Mouse (Mus musculus): ENCODE data around the gene Hormad2. TPM values are rescaled to one million over a fixed set of nuclear protein-coding genes. Genes with fewer than 3 reads are reported as not detected.

Gene Hormad2
- polyA plus RNA-seq, 1 experiment = 0.28 TPM

- TF ChIP-seq POLR2A (IDR thresholded peaks at IDR 0.05; ENCODE audit: control insufficient read depth, extremely low read depth, insufficient read depth, low read length, poor library complexity) = no peak
- no peak for TF ChIP-seq CTCF (IDR thresholded peaks at IDR 0.05; ENCODE audit: borderline replicate concordance, control insufficient read depth, extremely low read depth, insufficient read depth, low read length, poor library complexity)
- no peak overlapping the region for H3K27ac ChIP-seq (ENCODE audit: control insufficient read depth, insufficient read depth, low read length)
- H3K27me3 ChIP-seq (ENCODE audit: control insufficient read depth, insufficient read depth, low read length) = no peaks in the 10 kb centered on the region
- peaks cover 4% of the 10 kb centered on the region for H3K4me1 ChIP-seq (replicated peaks; ENCODE audit: control insufficient read depth, insufficient read depth, low read length)
- no peak for DNase-seq
- H3K4me3 ChIP-seq (ENCODE audit: control insufficient read depth, insufficient read depth, low read length) = no peak overlapping the region
- H3K36me3 ChIP-seq (ENCODE audit: control insufficient read depth, insufficient read depth, low read length) = no peaks in the 10 kb centered on the region
- 92% methylated on average over 4 of the region's 4 CpGs for WGBS
Observed at GRCm38 (mm10) chr11:4466191-4466590, 25.3 kb upstream of the Hormad2 start.

DNA sequence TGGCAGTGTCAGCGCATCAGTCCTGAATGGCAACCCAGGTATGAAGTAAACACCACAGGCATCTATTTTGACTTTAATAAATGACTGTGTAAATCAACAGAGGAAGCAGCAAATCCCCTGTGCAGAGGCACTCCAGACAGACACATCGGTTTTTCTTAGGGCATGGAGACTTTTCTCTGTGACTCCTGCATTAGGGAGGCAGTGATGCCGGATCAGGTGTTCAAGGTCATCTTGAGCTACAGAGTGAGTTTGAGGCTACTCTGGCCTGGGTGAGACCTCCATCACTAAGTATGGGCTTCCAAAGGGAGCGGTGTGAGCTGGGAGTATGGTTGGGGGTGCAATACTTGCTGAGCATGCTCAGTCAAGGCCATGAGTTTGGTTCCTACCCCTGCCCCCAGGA, 23.7 kb upstream of the Hormad2 start:
- TF ChIP-seq POLR2A (IDR thresholded peaks at IDR 0.05; ENCODE audit: control insufficient read depth, extremely low read depth, insufficient read depth, low read length, poor library complexity) (no peak), CTCF (IDR thresholded peaks at IDR 0.05; ENCODE audit: borderline replicate concordance, control insufficient read depth, extremely low read depth, insufficient read depth, low read length, poor library complexity) (no peak)
- H3K27ac ChIP-seq (ENCODE audit: control insufficient read depth, insufficient read depth, low read length) = no peak overlapping the region
- WGBS = 92% methylated on average over 4 of the region's 4 CpGs
- no peaks in the 10 kb centered on the region for H3K27me3 ChIP-seq (ENCODE audit: control insufficient read depth, insufficient read depth, low read length)
- H3K4me3 ChIP-seq (ENCODE audit: control insufficient read depth, insufficient read depth, low read length) = no peak overlapping the region
- no peak for DNase-seq
- peaks cover 6% of the 10 kb centered on the region for H3K4me1 ChIP-seq (replicated peaks; ENCODE audit: control insufficient read depth, insufficient read depth, low read length)
- H3K36me3 ChIP-seq (ENCODE audit: control insufficient read depth, insufficient read depth, low read length) = no peaks in the 10 kb centered on the region

GRCm38 (mm10) chr11:4464186-4464585, 23.3 kb upstream of the Hormad2 start:
- Histone ChIP-seq H3K27ac (ENCODE audit: control insufficient read depth, insufficient read depth, low read length) (no peak overlapping the region), H3K36me3 (ENCODE audit: control insufficient read depth, insufficient read depth, low read length) (no peaks in the 10 kb centered on the region), H3K27me3 (ENCODE audit: control insufficient read depth, insufficient read depth, low read length) (no peaks in the 10 kb centered on the region), H3K4me1 (replicated peaks; ENCODE audit: control insufficient read depth, insufficient read depth, low read length) (peaks cover 6% of the 10 kb centered on the region), H3K4me3 (ENCODE audit: control insufficient read depth, insufficient read depth, low read length) (no peak overlapping the region)
- no peak for TF ChIP-seq CTCF (IDR thresholded peaks at IDR 0.05; ENCODE audit: borderline replicate concordance, control insufficient read depth, extremely low read depth, insufficient read depth, low read length, poor library complexity)
- no peak for TF ChIP-seq POLR2A (IDR thresholded peaks at IDR 0.05; ENCODE audit: control insufficient read depth, extremely low read depth, insufficient read depth, low read length, poor library complexity)
- 90% methylated on average over 1 of the region's 1 CpGs for WGBS
- DNase-seq = no peak

- Histone ChIP-seq H3K27ac (ENCODE audit: control insufficient read depth, insufficient read depth, low read length) (no peak overlapping the region), H3K36me3 (ENCODE audit: control insufficient read depth, insufficient read depth, low read length) (no peaks in the 10 kb centered on the region), H3K27me3 (ENCODE audit: control insufficient read depth, insufficient read depth, low read length) (no peaks in the 10 kb centered on the region), H3K4me3 (ENCODE audit: control insufficient read depth, insufficient read depth, low read length) (no peak overlapping the region), H3K4me1 (replicated peaks; ENCODE audit: control insufficient read depth, insufficient read depth, low read length) (peaks cover 8% of the 10 kb centered on the region)
- TF ChIP-seq CTCF (IDR thresholded peaks at IDR 0.05; ENCODE audit: borderline replicate concordance, control insufficient read depth, extremely low read depth, insufficient read depth, low read length, poor library complexity) (no peak), POLR2A (IDR thresholded peaks at IDR 0.05; ENCODE audit: control insufficient read depth, extremely low read depth, insufficient read depth, low read length, poor library complexity) (no peak)
- no peak for DNase-seq
- 81% methylated on average over 2 of the region's 2 CpGs for WGBS
Observed at GRCm38 (mm10) chr11:4462868-4463267, 22.0 kb upstream of the Hormad2 start.

GRCm38 (mm10) chr11:4461154-4461553, 20.2 kb upstream of the Hormad2 start:
- Histone ChIP-seq H3K27ac (ENCODE audit: control insufficient read depth, insufficient read depth, low read length) (no peak overlapping the region), H3K4me3 (ENCODE audit: control insufficient read depth, insufficient read depth, low read length) (no peak overlapping the region), H3K4me1 (replicated peaks; ENCODE audit: control insufficient read depth, insufficient read depth, low read length) (peaks cover 8% of the 10 kb centered on the region), H3K27me3 (ENCODE audit: control insufficient read depth, insufficient read depth, low read length) (no peaks in the 10 kb centered on the region), H3K36me3 (ENCODE audit: control insufficient read depth, insufficient read depth, low read length) (no peaks in the 10 kb centered on the region)
- 44% methylated on average over 12 of the region's 12 CpGs for WGBS
- no peak for TF ChIP-seq CTCF (IDR thresholded peaks at IDR 0.05; ENCODE audit: borderline replicate concordance, control insufficient read depth, extremely low read depth, insufficient read depth, low read length, poor library complexity)
- no peak for TF ChIP-seq POLR2A (IDR thresholded peaks at IDR 0.05; ENCODE audit: control insufficient read depth, extremely low read depth, insufficient read depth, low read length, poor library complexity)
- DNase-seq = no peak

DNA sequence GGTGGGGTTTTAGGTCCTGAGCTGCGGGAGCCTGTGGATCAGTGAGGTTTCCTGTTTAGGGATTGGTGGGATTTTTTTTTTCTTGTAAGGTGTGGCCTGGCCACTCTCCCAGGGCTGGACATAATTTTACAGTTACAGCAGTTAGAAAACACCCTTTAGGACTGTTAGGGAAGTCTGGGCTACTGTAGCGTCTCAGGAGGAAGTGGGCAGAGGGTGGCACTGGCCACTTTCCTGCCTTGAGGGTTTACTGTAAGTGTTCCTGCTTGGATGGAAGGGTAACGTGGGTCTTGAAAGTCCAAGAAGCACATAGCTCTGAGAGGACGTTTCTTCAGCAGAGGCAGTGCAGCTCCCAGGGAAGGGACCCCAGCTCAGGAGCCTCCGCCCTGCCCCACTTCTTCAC, 19.7 kb upstream of the Hormad2 start:
- no peaks in the 10 kb centered on the region for H3K27me3 ChIP-seq (ENCODE audit: control insufficient read depth, insufficient read depth, low read length)
- H3K4me1 ChIP-seq (replicated peaks; ENCODE audit: control insufficient read depth, insufficient read depth, low read length) = peaks cover 8% of the 10 kb centered on the region
- H3K4me3 ChIP-seq (ENCODE audit: control insufficient read depth, insufficient read depth, low read length) = no peak overlapping the region
- H3K27ac ChIP-seq (ENCODE audit: control insufficient read depth, insufficient read depth, low read length) = no peak overlapping the region
- no peak for DNase-seq
- 20% methylated on average over 5 of the region's 5 CpGs for WGBS
- H3K36me3 ChIP-seq (ENCODE audit: control insufficient read depth, insufficient read depth, low read length) = no peaks in the 10 kb centered on the region
- TF ChIP-seq CTCF (IDR thresholded peaks at IDR 0.05; ENCODE audit: borderline replicate concordance, control insufficient read depth, extremely low read depth, insufficient read depth, low read length, poor library complexity) (no peak), POLR2A (IDR thresholded peaks at IDR 0.05; ENCODE audit: control insufficient read depth, extremely low read depth, insufficient read depth, low read length, poor library complexity) (no peak)

DNA sequence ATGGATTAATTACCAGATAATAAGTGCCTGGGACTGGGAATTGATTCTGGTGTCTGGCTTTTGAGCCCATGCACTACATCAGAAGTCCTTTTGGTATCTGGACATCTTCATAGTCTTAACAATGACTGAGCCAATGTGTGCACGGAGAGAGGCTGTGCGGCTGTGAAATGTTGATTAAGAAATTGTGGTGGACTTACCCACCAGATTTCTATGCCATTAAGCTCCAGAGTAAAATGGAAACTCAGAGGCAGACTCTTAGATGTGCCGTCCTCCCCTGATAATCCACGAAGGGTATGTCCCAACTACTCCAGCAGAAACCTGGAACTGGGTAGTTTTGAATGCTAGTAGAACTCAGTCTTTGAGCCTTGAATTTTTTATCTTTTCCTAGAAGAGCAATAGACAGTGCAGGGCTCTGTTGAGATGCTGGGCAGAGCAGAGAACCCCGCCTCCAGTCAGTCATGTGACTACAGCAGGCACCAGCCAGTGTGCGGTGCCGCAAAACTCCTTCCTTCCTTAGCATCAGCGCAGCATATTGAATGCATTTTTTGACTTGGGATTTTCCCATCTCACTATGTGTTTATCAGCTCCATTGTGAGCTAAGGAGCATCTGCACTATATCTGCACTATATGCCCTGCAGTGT, 14.1 kb upstream of the Hormad2 start:
- Histone ChIP-seq H3K4me3 (ENCODE audit: control insufficient read depth, insufficient read depth, low read length) (no peak overlapping the region), H3K27me3 (ENCODE audit: control insufficient read depth, insufficient read depth, low read length) (no peaks in the 10 kb centered on the region), H3K27ac (ENCODE audit: control insufficient read depth, insufficient read depth, low read length) (no peak overlapping the region), H3K36me3 (ENCODE audit: control insufficient read depth, insufficient read depth, low read length) (no peaks in the 10 kb centered on the region), H3K4me1 (replicated peaks; ENCODE audit: control insufficient read depth, insufficient read depth, low read length) (peaks cover 2% of the 10 kb centered on the region)
- TF ChIP-seq CTCF (IDR thresholded peaks at IDR 0.05; ENCODE audit: borderline replicate concordance, control insufficient read depth, extremely low read depth, insufficient read depth, low read length, poor library complexity) (no peak), POLR2A (IDR thresholded peaks at IDR 0.05; ENCODE audit: control insufficient read depth, extremely low read depth, insufficient read depth, low read length, poor library complexity) (no peak)
- 81% methylated on average over 8 of the region's 8 CpGs for WGBS
- DNase-seq = no peak

All from thymus, adult 2 months (tissue).